Mouse (Mus musculus) adrenal gland, adult 18-20 months (tissue): ENCODE data around the gene Sft2d1. TPM values are rescaled to one million over a fixed set of nuclear protein-coding genes. Genes with fewer than 3 reads are reported as not detected.
"Not testable (repeated sequence)": the region's sequence is repeated elsewhere in the genome, so short reads cannot be mapped to it uniquely, and the experiment has no call there.

Source experiments
- DNase-seq, 2 experiments: peaks; one replicate each; pipeline ENCODE4 v3.0.0; 2021 to 2022; ENCODE audit warnings: low spot score in 2 of 2
- total RNA-seq, 2 experiments: library from RNA; stranded (reverse); gene quantifications; 1 replicate in 1 of 2; 2 replicates in 1 of 2; pipeline ENCODE4 v1.2.3; 2021

Gene Sft2d1
- total RNA-seq, 2 experiments from 2014 or later: 38.1 to 43.2 TPM

DNA sequence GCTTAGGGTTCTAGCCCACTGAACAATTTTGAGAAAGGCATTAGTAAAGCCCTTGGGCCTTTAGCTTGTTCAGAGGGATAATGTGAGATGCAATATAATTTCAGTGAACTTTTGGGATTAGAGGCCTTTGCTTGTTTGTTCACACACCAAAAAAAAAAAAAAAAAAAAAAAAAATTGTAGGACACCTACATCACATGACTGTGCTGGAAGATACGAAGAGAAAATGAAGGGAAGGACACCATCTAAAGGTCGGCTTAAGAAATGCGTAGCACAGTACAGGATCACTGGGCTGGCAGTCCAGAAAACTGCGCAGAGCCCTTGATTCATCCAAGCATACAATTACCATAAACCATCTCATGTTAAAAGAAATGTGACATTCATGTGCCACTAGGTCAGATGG, 9.4 kb upstream of the Sft2d1 start:
- no peak for DNase-seq

DNA sequence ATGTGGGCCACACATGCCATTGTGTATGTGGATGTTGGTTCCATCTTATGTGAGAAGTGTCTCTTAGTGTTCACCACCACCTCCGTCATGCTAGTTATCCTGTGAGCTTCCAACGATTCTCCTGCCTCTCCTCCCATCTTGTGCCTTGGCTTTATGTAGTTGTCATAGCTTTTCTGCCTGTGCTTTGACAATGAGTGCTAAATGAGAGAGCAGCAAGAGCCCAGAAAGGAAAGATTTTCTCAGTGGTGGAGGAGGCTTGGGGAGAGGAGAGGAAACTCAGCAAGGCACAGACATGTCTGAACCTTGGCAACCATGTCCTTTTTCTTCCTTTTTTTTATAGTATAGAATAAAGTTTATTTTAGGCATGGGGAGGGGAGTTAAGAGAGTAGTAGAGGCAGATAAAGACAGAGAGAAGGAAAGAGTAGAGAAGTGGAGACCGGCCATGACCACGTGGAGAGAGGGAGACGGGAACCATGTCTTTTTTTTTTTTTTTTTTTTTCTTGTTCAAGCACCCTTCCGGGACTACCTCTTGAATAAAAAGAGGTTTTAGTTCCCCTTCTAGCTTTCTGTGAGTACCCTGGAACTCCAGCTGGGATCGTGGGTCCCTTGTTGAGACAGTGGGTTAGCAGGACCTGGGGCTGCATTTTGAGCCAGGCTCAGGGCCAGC, 8.0 kb upstream of the Sft2d1 start:
- DNase-seq: no peak

DNA sequence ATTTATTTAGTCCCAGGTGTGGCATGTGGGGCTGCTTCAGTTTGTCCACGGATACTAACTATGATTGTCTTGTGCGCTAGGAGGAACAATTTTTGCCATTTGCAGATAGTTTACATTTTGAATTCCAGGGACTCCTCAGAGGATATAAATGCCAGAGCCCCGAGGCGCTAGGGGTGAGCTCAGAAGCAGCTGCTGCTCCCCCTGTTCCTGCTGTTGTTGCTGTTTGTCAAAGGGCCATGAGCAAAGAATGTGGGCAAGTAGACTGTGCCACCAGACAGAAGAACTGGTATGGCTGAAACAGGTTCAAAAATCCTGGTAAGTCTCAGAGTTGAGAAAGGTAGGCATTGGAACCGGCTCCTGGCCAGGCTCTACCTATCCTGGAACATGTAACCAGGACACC, 7.2 kb upstream of the Sft2d1 start:
- no peak for DNase-seq

DNA sequence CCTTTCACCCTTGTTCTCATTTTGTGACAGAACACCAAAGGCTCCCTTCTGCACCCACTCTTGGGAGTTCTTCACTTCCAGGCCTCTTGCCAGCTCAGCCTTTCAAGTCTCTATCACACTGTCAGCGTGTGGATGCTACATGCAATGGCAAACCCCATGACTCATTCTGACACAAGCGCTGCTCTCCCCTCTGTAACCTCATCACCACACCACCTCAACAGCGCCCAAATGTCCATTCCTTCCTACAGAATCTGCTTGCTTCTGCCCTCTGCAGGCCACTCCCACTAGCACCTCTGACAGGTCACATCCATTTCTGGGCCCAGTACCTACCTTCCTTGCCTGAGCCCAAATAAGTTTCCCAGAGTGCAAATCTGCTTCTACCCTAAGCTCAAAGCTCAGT, 5.1 kb upstream of the Sft2d1 start:
- DNase-seq: no peak

DNA sequence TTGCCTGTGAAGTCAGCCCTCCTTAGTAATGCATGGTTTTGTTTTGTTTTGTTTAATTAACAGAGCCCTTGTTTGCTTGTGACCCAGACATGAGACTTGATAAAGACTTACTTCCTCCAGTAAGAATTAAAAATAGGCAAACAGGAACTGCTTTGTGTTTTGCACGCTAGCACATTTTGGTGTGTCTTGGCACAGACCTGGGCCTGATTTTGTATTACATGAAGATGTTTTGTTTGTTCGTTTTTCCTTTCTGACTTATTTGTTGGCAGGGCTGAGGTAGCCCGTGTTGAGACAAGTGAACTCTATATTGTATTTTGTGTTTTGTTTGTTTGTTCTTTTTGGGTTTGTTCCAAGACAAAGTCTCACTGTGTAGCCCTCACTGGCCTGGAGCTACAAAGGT, 849 bp downstream of the Sft2d1 start:
- DNase-seq: no peak

DNA sequence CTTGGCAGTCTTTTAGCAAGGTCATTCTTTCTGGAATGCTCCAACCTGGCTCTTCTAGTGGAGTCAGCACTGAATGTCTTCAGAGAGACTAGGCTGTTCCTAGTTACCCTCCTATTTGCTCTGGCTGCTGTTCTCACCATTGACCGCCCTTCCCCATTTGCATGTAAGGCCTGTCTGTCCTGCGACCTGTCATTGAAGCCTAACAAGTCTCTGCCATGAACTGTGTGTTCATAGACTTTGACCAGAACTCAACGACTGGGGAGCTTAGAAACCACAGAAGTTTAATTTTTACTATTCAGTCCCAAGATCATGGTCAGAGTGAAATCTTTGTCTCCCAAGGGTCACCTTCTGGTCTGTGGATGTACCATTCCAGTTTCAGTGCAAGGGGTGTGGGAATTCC, 3.1 kb downstream of the Sft2d1 start:
- DNase-seq: no peak

DNA sequence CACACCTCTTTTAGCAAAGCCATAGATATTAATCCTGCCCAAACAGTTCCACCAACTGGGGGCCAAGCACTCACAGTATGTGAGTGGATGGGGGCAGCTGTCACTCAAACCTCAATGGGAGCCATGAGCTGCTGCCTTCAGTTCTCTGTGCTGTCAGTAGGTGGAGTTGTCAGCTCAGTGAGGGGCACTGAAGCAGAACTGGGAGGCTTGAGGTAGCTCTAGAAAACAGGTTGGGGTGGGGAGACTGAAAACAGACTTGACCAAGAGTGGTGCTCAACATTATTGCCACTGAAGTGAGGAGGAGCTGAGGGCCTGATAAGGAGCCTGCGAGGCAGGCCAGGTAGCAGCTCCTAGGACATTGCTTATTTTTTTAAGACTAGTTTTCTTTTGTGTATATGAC, 5.3 kb downstream of the Sft2d1 start:
- no peak for DNase-seq

DNA sequence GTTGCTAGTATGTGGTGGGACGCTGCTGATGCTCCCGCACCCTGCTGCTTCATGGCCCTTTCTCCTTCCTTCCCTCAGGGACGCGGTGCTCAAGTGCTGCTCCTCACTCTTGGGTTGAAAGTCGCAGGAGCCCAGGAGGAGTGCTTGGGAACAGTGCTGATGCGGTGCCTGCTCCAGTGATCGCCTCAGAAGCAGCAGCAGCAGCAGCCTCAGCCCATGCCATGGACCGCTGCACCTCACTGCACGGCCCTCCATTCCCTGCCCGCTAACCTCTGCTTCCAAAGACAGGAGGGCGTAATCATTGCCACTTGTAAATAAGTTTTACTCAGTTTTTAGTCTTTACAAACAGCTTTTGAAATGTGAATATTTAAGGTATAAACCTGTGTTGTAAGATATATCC, 16.0 kb downstream of the Sft2d1 start:
- not testable (repeated sequence) for DNase-seq

DNA sequence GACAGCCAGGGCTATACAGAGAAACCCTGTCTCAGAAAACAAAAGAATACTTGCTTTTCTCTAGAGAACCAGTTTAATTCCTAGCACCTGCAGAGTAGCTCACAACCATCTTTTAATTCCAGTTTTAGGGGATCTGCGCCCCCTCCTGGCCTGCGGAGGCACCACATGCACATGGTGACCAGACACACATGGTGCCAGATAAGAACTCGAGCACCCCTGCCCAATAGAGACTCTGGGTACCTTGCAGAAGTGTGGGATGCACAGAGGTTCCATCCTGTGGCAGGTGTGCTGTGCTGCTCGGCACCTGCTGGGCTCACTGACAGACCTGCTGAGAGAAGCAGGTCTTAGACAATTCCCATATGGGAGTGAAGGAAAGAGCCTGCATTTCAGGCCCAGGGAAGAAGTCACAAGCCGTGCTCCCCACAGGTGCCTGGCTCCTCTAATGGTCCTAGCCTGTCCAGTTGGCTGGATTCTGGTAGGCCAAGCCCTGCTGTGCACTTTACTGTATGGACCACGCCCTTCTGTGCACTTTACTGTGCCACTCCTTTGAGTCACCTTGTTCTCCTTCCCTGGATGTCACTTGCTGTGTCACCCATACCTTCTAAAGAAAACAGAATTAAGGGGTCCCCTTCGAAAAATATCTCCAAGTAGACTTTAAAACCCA, 17.7 kb downstream of the Sft2d1 start:
- no peak for DNase-seq

DNA sequence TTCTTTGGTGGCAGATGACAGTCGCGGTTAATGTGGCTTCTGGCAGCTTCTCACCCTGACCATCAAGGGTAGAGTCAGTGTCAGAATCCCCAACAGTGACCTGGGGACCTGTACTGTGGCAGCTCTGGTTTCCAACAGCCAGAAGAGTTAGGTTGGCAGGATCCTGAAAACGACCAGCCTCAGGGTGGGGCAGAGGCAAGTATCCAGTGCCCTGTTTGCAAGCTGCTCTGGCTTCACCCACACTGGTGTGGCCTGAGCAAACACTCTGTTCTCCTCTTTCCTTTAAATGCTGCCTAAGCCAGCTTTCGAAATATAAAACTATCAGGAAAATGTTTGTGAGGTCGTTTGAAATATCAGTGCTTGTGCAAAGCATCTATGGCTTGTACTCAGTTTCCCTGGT, 19.7 kb downstream of the Sft2d1 start:
- DNase-seq: no peak

DNA sequence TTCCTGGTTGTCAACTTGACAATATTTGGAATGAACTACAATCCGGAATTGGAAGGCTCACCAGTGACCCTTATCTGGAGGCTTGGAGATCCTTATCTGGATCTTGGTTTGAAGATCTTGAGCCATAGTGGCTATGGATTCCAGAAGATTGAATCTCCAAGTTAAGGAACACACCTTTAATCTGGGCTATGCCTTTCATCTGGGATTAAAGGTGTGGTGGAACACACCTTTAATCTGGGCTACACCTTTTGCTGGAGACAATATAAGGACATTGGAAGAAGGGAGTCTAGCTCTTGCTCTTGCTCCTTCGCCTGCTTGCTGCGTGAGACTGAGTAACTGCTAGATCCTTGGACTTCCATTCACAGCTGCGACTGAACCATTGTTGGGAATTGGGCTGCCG, 26.3 kb downstream of the Sft2d1 start, which contains the start of gene Prr18:
Prr18 (plus strand) TSS at position 301 of the 400 bp plus-strand sequence.
- not testable (repeated sequence) for DNase-seq

DNA sequence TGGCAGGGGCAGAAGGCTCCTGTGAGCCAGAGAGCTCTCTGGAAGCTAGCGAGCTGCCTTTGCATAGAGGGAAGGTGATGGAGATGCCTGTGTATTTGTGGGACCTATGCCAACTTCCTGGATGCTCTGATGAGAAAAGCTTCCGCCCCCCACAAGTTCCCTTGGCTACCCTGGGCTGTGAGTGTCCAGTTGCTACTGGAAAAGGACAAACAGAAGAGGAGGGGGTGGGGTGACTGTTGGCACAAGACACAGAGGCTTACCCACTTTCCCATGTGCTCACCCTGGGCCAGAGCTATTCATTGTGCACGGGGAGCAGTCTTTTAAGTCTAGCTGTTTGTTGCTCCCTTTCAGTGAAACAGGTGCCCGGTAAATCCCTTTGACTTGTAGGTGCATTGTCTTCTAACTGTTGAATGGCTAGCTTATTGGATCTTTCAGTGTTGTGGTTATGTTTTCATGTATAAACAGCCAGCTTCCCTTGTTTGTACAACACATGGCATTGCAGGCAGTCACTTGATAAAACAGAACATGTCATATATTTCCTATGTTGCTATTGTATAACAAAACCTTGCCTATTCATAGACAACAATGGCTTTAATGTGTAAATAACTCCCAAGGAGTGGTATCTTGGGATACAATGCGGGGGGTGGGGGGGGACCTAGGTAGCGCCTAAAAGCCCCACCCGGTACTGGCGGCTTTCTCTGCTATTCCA, 28.9 kb downstream of the Sft2d1 start:
- DNase-seq: no peak

DNA sequence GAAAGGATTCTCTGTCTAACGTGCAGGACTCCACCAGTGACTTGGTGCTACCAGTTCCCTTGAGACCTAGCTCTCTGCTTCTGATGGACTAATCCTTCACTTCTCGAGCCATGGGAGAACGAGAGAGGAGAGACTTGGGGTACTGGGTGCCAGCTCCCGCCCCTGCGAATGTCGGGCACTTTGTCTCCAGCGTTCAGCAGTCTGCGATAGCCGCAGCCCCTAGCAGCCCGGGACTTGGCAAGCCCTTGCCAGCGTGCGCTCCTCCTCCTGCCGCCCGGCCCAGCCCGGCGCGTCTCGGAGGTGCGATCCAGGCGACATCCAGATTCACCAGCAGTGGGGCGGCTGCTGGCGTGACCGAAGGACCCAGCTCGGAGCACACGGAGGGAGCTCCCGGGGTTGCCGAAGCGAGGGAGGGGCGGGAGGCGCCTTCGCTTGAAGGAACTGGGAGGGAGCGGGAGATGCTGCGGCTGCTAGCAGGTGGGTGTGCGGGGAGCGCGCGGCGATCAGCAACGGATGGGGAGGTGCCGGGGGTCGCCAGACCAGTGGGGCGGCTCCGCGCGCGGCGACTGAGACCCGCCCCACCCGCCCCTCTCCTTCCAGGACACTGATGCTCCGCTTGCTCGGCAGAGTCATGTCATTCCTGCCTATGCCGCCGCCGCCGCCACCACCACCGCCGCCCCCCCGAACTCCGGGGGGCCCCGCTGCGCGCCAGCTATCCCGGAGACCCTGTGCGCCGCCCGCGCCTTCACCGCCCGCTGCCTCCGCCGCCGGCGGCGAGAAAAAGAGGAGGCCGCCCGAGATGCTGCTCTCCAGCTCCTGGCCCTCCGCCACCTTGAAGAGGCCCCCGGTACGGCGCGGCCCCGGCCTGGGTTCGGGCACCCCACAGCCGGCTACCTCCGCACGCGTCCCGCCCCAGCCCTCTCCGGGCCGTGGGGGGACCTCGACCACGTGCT, 29.8 kb downstream of the Sft2d1 start:
- DNase-seq: peak in 1 of 2 experiments; percentile 19

DNA sequence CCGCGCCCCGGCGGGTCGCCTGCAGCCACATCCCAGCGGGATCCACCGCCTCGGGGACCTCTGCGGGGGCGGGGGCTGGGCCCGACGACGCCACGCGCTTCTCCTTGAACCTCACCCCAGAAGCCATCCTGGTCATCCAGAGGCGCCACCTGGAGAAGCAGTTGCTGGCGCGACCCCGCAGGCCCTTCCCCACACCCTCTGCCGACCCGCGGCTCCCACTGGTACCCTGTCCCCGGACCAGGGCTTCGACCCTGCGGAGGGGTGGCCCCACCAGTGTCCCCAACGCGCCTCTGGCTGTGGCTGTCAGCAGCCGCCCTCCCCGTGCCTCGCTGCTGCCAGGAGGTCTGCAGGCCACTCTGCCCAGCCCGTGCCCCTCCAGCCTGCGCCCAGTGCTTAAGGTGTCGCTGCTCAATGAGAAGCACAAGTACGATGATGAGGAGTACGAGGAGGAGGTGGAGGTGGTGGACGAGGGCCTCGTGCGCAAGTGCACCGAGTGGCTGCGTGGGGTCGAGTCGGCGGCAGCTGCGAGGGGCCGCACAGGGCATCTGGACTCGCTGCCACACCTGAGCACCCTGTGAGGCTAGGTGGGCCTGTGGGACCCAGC, 30.6 kb downstream of the Sft2d1 start:
- no peak for DNase-seq

DNA sequence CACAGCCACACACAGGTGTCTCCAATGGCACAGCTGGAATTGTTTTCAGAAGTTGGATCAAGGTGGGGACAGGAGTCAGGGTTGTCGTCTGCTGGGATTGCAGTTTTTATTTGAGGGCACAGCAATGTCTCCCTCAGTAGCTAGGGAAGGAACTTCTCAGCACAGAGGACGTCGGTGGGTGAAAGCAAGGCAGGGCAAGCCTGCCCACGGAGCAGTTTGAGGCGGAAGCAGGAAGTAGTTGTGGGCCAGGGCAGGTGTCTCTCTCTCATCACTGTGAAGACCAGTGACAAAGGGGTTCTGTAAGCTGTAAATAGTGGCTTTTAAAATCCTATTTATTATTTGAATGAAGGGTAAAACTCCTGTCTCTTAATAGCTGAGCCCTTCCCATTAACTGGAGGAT, 31.8 kb downstream of the Sft2d1 start:
- DNase-seq: no peak

DNA sequence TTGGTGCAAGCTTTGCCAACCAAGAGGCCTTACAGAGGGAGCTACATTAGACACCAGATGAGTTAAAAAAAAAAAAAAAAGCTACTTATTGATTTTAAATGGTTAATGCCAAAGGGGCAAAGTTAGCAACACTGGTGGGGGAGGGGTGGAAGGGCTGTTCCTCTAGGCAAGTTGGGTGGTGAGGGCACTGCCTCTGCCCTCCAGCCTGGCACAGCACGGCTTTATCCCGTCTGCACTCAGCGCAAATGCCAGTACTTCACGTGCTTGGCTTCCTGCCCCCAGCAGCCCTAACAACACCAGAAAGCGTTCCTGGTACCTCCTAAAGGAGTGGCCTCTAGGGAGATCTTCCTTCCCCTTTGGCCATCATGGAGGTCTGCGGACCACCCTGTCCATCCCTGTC, 32.5 kb downstream of the Sft2d1 start:
- DNase-seq: no peak

DNA sequence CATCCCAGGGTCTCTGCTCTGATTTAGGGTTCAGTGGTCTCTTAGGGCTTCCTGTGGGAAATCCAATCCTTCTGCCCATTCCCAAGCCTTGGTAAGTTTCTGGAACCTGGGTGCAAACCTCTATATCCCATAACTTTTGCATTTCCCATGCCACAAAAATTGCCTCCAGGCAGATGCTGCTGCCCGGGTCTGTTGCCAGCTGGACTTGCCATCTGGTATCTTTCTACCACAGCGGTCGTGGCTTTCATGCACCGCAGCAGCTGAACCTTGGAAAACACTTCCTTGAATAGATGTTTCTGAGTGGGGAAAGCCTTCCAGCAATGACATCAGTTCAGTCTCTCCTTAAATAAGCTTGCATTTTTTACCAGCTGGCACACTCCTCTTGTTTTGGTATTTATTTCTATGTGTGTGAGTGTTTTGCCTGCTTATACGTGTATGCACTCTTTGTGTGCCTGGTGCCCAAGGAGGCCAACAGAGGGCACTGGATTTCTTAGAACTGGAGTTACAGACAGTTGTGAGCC, 36.9 kb downstream of the Sft2d1 start:
- DNase-seq: no peak

DNA sequence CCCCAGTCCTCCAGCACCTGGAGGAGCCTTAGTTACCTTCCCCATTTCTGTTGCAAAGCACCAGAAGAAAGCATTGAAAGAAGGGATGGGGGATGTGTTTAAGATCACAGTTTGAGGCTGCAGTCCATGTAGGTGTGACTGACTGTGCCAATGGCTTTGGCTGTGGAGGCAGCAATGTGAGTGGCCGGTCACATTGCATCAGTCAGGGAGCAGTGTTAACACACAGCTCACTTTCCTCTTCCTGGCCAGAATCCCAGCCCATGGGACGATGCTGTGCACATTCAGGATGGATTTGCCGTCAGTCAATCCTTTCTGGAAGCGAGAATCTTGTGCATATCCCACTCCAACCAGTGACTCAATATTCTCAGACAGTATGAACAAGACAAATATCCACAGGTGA, 38.0 kb downstream of the Sft2d1 start:
- no peak for DNase-seq

DNA sequence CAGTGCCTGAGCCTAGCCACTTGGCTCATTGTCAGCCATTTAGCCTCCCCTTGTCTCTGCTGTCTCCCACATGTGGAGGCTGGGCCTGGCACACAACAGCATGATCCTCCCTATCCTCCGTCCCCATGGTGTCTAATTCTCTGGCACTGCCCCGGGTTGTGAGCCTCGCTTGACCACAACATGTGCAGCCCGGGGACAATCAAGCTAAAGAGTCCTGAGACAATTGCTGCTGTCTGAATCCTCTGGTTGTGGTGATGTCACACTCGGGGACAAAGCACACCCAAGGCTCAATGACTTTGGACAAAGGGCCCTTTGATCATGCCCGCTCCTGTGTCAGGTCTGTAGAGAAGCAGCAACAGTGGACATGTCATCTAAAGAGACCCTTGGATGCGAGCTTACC, 40.2 kb downstream of the Sft2d1 start:
- no peak for DNase-seq

DNA sequence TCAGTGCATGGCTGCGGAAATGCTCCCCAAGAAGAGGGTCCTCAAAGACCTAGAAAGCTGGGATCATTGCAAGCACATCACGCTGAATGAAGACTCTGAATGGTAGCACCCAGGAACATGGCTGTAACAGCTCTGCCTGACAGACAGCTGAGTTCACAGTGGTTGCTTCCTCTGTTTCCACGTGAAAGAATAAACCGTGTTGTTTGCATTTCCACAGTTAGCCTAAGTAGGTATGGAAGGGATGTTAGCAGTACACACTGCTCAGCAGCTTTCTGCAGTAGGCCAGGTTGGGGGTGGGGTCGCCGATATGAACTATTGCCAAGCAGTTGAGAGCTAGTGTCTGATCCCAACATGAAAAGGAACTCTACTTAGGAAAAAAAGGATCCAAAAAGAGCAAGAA, 44.8 kb downstream of the Sft2d1 start, which contains the start of gene T2:
T2 (plus strand) TSS at position 301 of the 400 bp plus-strand sequence.
- no peak for DNase-seq
